ENCODE assay signal across 24 mouse cellular contexts in genomic region chr8:64941019-64941418, GRCm38 (mm10). TPM values are rescaled to one million over a fixed set of nuclear protein-coding genes. Genes with fewer than 3 reads are reported as not detected.
DNase-seq lines count a peak whose midpoint lies in the region; ATAC-seq and TF ChIP-seq lines count a peak whose summit lies in the region.
"Had no signal": no experiment of that assay in that cellular context is flagged by ENCODE, and none has a peak within 500 bp of the region (broad histone marks: within the 10 kb centered on the region; RNA-seq: fewer than 3 reads in every experiment).

No protein-coding gene starts in this region.

- 87% methylated on average over 8 of the region's 8 CpGs for WGBS in hindbrain, embryonic 13.5 days
- 80% methylated on average over 8 of the region's 8 CpGs for WGBS in hindbrain, embryonic 10.5 days
- 78% methylated on average over 8 of the region's 8 CpGs for WGBS in midbrain, embryonic 15.5 days
- WGBS in kidney, embryonic 15.5 days = 82% methylated on average over 8 of the region's 8 CpGs

- H3K36me3 ChIP-seq in hindbrain, embryonic 13.5 days = no peaks in the 10 kb centered on the region
- H3K36me3 ChIP-seq in hindbrain, embryonic 10.5 days = no peaks in the 10 kb centered on the region
- no peaks in the 10 kb centered on the region for H3K36me3 ChIP-seq in CH12.LX (replicated peaks in 1 of 2; ENCODE audit: control insufficient read depth in 1 of 2, insufficient read depth in 1 of 2, low read length in 1 of 2)
- H3K36me3 ChIP-seq in midbrain, embryonic 15.5 days (replicated peaks) = no peaks in the 10 kb centered on the region
- no peaks in the 10 kb centered on the region for H3K36me3 ChIP-seq in kidney, embryonic 15.5 days
- H3K36me3 ChIP-seq: embryonic facial prominence, embryonic 13.5 days; heart, embryonic 10.5 days; limb, embryonic 15.5 days; liver, embryonic 15.5 days had no signal

- no peak overlapping the region for H3K27ac ChIP-seq in hindbrain, embryonic 13.5 days
- no peak overlapping the region for H3K27ac ChIP-seq in hindbrain, embryonic 10.5 days
- no peak overlapping the region for H3K27ac ChIP-seq in CH12.LX (ENCODE audit: insufficient read depth, low read depth)
- no peak overlapping the region for H3K27ac ChIP-seq in midbrain, embryonic 15.5 days
- no peak overlapping the region for H3K27ac ChIP-seq in kidney, embryonic 15.5 days
- H3K27ac ChIP-seq: embryonic facial prominence, embryonic 13.5 days; heart, embryonic 10.5 days; layer of hippocampus, adult 2 months; limb, embryonic 15.5 days; liver, embryonic 15.5 days; macrophage had no signal

- H3K27me3 ChIP-seq in hindbrain, embryonic 13.5 days = 0 out of 2 replicates have a peak, but pooled peaks cover 8% of the 10 kb centered on the region
- H3K27me3 ChIP-seq in hindbrain, embryonic 10.5 days (ENCODE audit: insufficient read depth, poor library complexity, severe bottlenecking) = peaks cover 25% of the 10 kb centered on the region
- H3K27me3 ChIP-seq in CH12.LX (replicated peaks) = no peaks in the 10 kb centered on the region
- H3K27me3 ChIP-seq in midbrain, embryonic 15.5 days (replicated peaks) = no peaks in the 10 kb centered on the region
- H3K27me3 ChIP-seq in kidney, embryonic 15.5 days = peaks cover 19% of the 10 kb centered on the region

- no peak for TF ChIP-seq EP300 in CH12.LX (IDR thresholded peaks at IDR 0.05; ENCODE audit: low read length)

- in situ Hi-C loops in CH12.LX (cut with MboI; ENCODE audit: low pct_ligation_motif_present, low pct_unique_long_range_greater_than_20kb, low sequenced_read_pairs) = loop anchor here (5.0 to 25.0 kb wide), 3 partner anchors 104 to 324 kb away; partner anchors contain the start of gene Msmo1

- no peak for TF ChIP-seq RAD21 in CH12.LX (IDR thresholded peaks at IDR 0.05; ENCODE audit: low read depth, low read length)

- no peak overlapping the region for H3K4me2 ChIP-seq in hindbrain, embryonic 13.5 days
- H3K4me2 ChIP-seq in CH12.LX (ENCODE audit: insufficient read depth, low read depth, poor library complexity, severe bottlenecking) = peak overlapping the region; percentile 8; the same call in 1 of the 2 replicates
- H3K4me2 ChIP-seq in midbrain, embryonic 15.5 days = no peak overlapping the region
- no peak overlapping the region for H3K4me2 ChIP-seq in kidney, embryonic 15.5 days
- H3K4me2 ChIP-seq: limb, embryonic 15.5 days; liver, embryonic 15.5 days had no signal

- no peak overlapping the region for H3K9ac ChIP-seq in hindbrain, embryonic 13.5 days
- H3K9ac ChIP-seq in CH12.LX (ENCODE audit: insufficient read depth, low read depth) = no peak overlapping the region
- no peak overlapping the region for H3K9ac ChIP-seq in midbrain, embryonic 15.5 days
- H3K9ac ChIP-seq in kidney, embryonic 15.5 days = no peak overlapping the region
- H3K9ac ChIP-seq: embryonic facial prominence, embryonic 13.5 days; limb, embryonic 15.5 days; liver, embryonic 15.5 days had no signal

- H3K9me3 ChIP-seq in hindbrain, embryonic 13.5 days = no peaks in the 10 kb centered on the region
- H3K9me3 ChIP-seq in hindbrain, embryonic 10.5 days = no peaks in the 10 kb centered on the region
- H3K9me3 ChIP-seq in CH12.LX (replicated peaks; ENCODE audit: low read length) = peaks cover 3% of the 10 kb centered on the region
- no peaks in the 10 kb centered on the region for H3K9me3 ChIP-seq in midbrain, embryonic 15.5 days
- H3K9me3 ChIP-seq in kidney, embryonic 15.5 days (replicated peaks) = no peaks in the 10 kb centered on the region
- H3K9me3 ChIP-seq: embryonic facial prominence, embryonic 13.5 days; heart, embryonic 10.5 days; limb, embryonic 15.5 days; liver, embryonic 15.5 days had no signal

- H3K4me3 ChIP-seq in hindbrain, embryonic 13.5 days = no peak overlapping the region
- H3K4me3 ChIP-seq in hindbrain, embryonic 10.5 days = no peak overlapping the region
- H3K4me3 ChIP-seq in CH12.LX (replicated peaks in 1 of 3; ENCODE audit: low read depth in 2 of 3, low read length in 2 of 3, poor library complexity in 1 of 3) = no peak overlapping the region
- H3K4me3 ChIP-seq in midbrain, embryonic 15.5 days = no peak overlapping the region
- no peak overlapping the region for H3K4me3 ChIP-seq in kidney, embryonic 15.5 days (replicated peaks)
- H3K4me3 ChIP-seq: embryonic facial prominence, embryonic 13.5 days; heart, embryonic 10.5 days; layer of hippocampus, adult 2 months; limb, embryonic 15.5 days; liver, embryonic 15.5 days had no signal

- dilution Hi-C loops in CH12.LX (cut with MboI; ENCODE audit: extremely low pct_ligation_motif_present, extremely low pct_unique_long_range_greater_than_20kb, low sequenced_read_pairs) = no loop called here

- peaks cover 11% of the 10 kb centered on the region for H3K4me1 ChIP-seq in hindbrain, embryonic 13.5 days (replicated peaks)
- 0 out of 2 replicates have a peak, but pooled peaks cover 6% of the 10 kb centered on the region for H3K4me1 ChIP-seq in hindbrain, embryonic 10.5 days (replicated peaks)
- H3K4me1 ChIP-seq in CH12.LX (ENCODE audit: control insufficient read depth in 1 of 2, insufficient read depth in 2 of 2) = peaks cover 7 to 12% of the 10 kb centered on the region in 2 experiments
- H3K4me1 ChIP-seq in midbrain, embryonic 15.5 days = peaks cover 11% of the 10 kb centered on the region
- 0 out of 2 replicates have a peak, but pooled peaks cover 7% of the 10 kb centered on the region for H3K4me1 ChIP-seq in kidney, embryonic 15.5 days
- H3K4me1 ChIP-seq: embryonic facial prominence, embryonic 13.5 days had no signal

- DNase-seq in hindbrain, embryonic 10.5 days (ENCODE audit: low spot score) = no peak
- DNase-seq in CH12.LX (ENCODE audit: extremely low read depth) = no peak
- peak; percentile 54 for DNase-seq in R1 (ENCODE audit: low read depth, low spot score)
- no peak for DNase-seq in heart, adult 9 months (ENCODE audit: low spot score in 2 of 2)

- no peaks in the 10 kb centered on the region for H3K79me2 ChIP-seq in CH12.LX (replicated peaks; ENCODE audit: control insufficient read depth, extremely low read depth, insufficient read depth, poor library complexity, severe bottlenecking)

- TF ChIP-seq POLR2A in CH12.LX (IDR thresholded peaks at IDR 0.05; ENCODE audit: low read depth, low read length) = no peak

- ATAC-seq in hindbrain, embryonic 13.5 days (ENCODE audit: low FRiP score) = peak; percentile 11; the same call in 1 of the 2 replicates
- ATAC-seq in midbrain, embryonic 15.5 days (replicated peaks) = peak; percentile 28
- no peak for ATAC-seq in kidney, embryonic 15.5 days (replicated peaks; ENCODE audit: low FRiP score)

- TF ChIP-seq CTCF in CH12.LX (conservative IDR thresholded peaks at IDR 0.05 in 1 of 2, IDR thresholded peaks at IDR 0.05 in 1 of 2; ENCODE audit: low read depth in 2 of 2, low read length in 2 of 2) = no peak

TF ChIP-seq in CH12.LX, 34 proteins besides CTCF, POLR2A, EP300 and RAD21:
- no peak for TF ChIP-seq UBTF (IDR thresholded peaks at IDR 0.05; ENCODE audit: low read depth, low read length)
- TF ChIP-seq BHLHE40 (IDR thresholded peaks at IDR 0.05; ENCODE audit: low read depth, low read length) = no peak
- no peak for TF ChIP-seq MXI1 (IDR thresholded peaks at IDR 0.05; ENCODE audit: low read depth, low read length)
- TF ChIP-seq CHD2 (IDR thresholded peaks at IDR 0.05; ENCODE audit: low read length) = no peak
- TF ChIP-seq USF1 (IDR thresholded peaks at IDR 0.05; ENCODE audit: low read depth, low read length) = no peak
- TF ChIP-seq ZKSCAN1 (IDR thresholded peaks at IDR 0.05; ENCODE audit: borderline replicate concordance, low read depth, low read length) = no peak
- TF ChIP-seq HCFC1 (IDR thresholded peaks at IDR 0.05; ENCODE audit: low read depth, low read length) = no peak
- TF ChIP-seq ZMIZ1 (IDR thresholded peaks at IDR 0.05; ENCODE audit: low read depth, low read length) = no peak
- no peak for TF ChIP-seq CHD1 (IDR thresholded peaks at IDR 0.05; ENCODE audit: low read depth, low read length)
- no peak for TF ChIP-seq JUN (IDR thresholded peaks at IDR 0.05; ENCODE audit: insufficient read depth, low read depth, low read length)
- TF ChIP-seq MEF2A (IDR thresholded peaks at IDR 0.05; ENCODE audit: borderline replicate concordance, low read depth, low read length) = no peak
- no peak for TF ChIP-seq NRF1 (IDR thresholded peaks at IDR 0.05; ENCODE audit: low read depth, low read length)
- TF ChIP-seq USF2 (conservative IDR thresholded peaks at IDR 0.05; ENCODE audit: low read depth, low read length) = no peak
- TF ChIP-seq ELF1 (IDR thresholded peaks at IDR 0.05; ENCODE audit: low read depth, low read length) = no peak
- no peak for TF ChIP-seq RCOR1 (conservative IDR thresholded peaks at IDR 0.05; ENCODE audit: low read depth, low read length)
- TF ChIP-seq GABPA (IDR thresholded peaks at IDR 0.05; ENCODE audit: insufficient replicate concordance, low read depth, low read length) = no peak
- no peak for TF ChIP-seq MAZ (IDR thresholded peaks at IDR 0.05; ENCODE audit: low read depth, low read length)
- no peak for TF ChIP-seq KAT2A (IDR thresholded peaks at IDR 0.05; ENCODE audit: insufficient replicate concordance, low read length)

RNA-seq across cellular contexts. Expression of gene Tmem192, which starts 6.0 kb away (rescaled TPM):
- 24.4 and 28.3 TPM in 2 replicates for polyA plus RNA-seq in hindbrain, embryonic 13.5 days (2015; fragmentation: Nextera tagmentation; extraction: Ambion mirVana)
- 20.8 and 22.1 TPM in 2 replicates for polyA plus RNA-seq in hindbrain, embryonic 10.5 days (2016; fragmentation: Nextera tagmentation; extraction: Ambion mirVana)
- total RNA-seq in CH12.LX (2012; rRNA removed) (17.2 and 20.6 TPM in 2 replicates), CH12.LX (2014; rRNA removed) (15.7 and 19.5 TPM in 2 replicates)
- 69.7 and 72.1 TPM in 2 replicates for polyA plus RNA-seq in CH12.LX (2012; ENCODE audit: insufficient read length, low read depth)
- 25.0 and 26.8 TPM in 2 replicates for polyA plus RNA-seq in midbrain, embryonic 15.5 days (2015; fragmentation: Nextera tagmentation; extraction: Ambion mirVana)
- 26.7 and 28.1 TPM in 2 replicates for polyA plus RNA-seq in kidney, embryonic 15.5 days (2015; fragmentation: Nextera tagmentation; extraction: Ambion mirVana)

RNA-seq across cellular contexts. Expression of gene Trim75, which starts 46.6 kb away (rescaled TPM):
- polyA plus RNA-seq in hindbrain, embryonic 13.5 days (2015; fragmentation: Nextera tagmentation; extraction: Ambion mirVana) = 0.08 TPM in 1 of 2 replicates, not detected in the other
- polyA plus RNA-seq in hindbrain, embryonic 10.5 days (2016; fragmentation: Nextera tagmentation; extraction: Ambion mirVana) = not detected in 2 replicates
- total RNA-seq in CH12.LX (2012; rRNA removed) = not detected in 2 replicates
- total RNA-seq in CH12.LX (2014; rRNA removed) = not detected in 2 replicates
- 0.07 TPM in 1 of 2 replicates, not detected in the other for polyA plus RNA-seq in CH12.LX (2012; ENCODE audit: insufficient read length, low read depth)
- 0.18 and 0.19 TPM in 2 replicates for polyA plus RNA-seq in midbrain, embryonic 15.5 days (2015; fragmentation: Nextera tagmentation; extraction: Ambion mirVana)
- not detected in 2 replicates for polyA plus RNA-seq in kidney, embryonic 15.5 days (2015; fragmentation: Nextera tagmentation; extraction: Ambion mirVana)
- total RNA-seq: adrenal gland, adult 8-10 months; gastrocnemius, postnatal 4 days; heart, postnatal 14 days; layer of hippocampus, adult 2 months; left cerebral cortex, adult 18-20 months; left cerebral cortex, postnatal 36 days; monocyte, adult 5-6 weeks; neutrophil, adult 5-6 weeks had no signal
- polyA plus RNA-seq: embryonic facial prominence, embryonic 13.5 days; heart, embryonic 10.5 days; liver, embryonic 15.5 days; lung, embryonic 16.5 days; macrophage; spleen, adult 2 months; stomach, embryonic 14.5 days; urinary bladder, adult 2 months had no signal
